Mouse (Mus musculus) gastrocnemius, adult 18-20 months (tissue): ENCODE data around the gene Ubqln2. TPM values are rescaled to one million over a fixed set of nuclear protein-coding genes. Genes with fewer than 3 reads are reported as not detected.
A peak's percentile ranks its signal among the peaks of the same experiment; 100 is the strongest.

ENCODE experiments used
- DNase-seq: peaks from one replicate; pipeline ENCODE4 v3.0.0; 2021; ENCODE audit warnings: low spot score
- long read RNA-seq, 2 experiments: library from polyadenylated mRNA; stranded (forward); transcript quantifications; one replicate each; pipeline ENCODE4 v2.0.0; 2021
- total RNA-seq, 2 experiments: library from RNA; stranded (reverse); gene quantifications; 2 replicates each; pipeline ENCODE4 v1.2.3; 2021

Ubqln2 gene
- total RNA-seq = 10 to 100 TPM; 20.6 to 20.7 TPM
- long read RNA-seq, experiment 1, transcript Ubqln2-201 (1 exons, 3,344 nt) = major isoform, 6 of 6 reads
- long read RNA-seq, experiment 1, partial matches to known transcripts = 0 of 6 reads
- long read RNA-seq, experiment 1, other reads (novel, unspliced or antisense) = 0 of 6 reads
- long read RNA-seq, experiment 2, transcript Ubqln2-201 (1 exons, 3,344 nt) = major isoform, 9 of 9 reads
- long read RNA-seq, experiment 2, partial matches to known transcripts = 0 of 9 reads
- long read RNA-seq, experiment 2, other reads (novel, unspliced or antisense) = 0 of 9 reads

DNA sequence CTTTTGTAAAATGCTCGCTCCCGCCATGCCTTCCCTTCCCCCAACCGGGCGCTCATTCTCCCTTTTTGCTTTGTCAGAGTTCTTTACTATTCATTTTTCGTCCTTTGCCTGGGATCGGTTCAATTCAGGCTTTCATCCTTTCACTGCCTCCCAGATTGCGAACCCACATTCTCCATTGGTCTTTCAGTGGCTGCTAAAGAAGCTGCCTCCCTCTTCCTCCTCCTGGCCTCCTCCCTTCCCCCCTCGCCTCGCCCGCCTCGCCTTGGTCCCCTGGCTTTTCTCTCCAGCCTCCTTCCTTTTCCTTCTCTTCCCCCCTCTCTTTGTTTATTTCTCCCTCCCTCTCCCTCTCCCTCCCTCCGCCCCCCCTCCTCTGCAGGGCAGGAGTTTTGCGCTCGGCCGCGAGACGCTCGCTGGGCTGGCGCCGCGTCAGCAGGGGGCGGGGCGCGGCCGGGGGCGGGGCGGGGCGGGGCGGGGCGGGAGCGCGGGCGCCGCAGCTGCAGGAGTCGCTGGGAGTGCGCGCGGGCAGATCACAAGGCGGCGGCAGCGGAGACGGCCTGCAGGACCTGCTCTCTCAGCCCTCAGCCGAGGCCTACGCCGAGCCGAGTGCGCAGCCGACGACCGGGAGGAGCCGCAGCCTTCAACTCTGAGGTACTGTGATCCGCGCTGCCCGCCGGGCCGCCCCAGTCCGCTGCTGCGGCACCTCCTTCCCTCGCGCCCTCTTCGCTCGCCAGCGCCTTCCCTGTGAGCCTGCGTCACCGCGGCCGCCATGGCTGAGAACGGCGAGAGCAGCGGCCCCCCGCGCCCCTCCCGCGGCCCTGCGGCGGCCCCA is at the start of gene Ubqln2:
Gene Ubqln2 (plus strand): TSS at position 540 of the 829 bp plus-strand sequence.
- peak; percentile 62 for DNase-seq

DNA sequence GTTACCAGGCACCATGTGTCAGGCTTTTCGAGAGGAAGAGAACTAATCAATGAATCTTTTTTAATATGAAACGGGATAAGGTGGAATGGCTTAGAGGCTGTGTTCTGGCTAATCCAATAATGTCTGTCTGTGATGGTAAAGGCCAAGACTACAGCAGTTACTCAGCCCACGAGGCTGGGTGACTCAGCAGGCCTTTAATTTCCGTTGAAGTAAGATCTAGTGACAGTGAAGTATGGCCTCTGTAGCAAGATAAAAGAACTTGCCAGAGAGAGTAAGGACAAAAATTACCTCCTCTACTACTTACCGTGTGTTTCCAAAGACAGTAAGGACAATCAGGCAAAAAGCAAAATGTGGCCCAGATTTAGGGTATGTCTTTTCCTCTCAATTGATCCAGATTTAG is 46.1 kb upstream of the Ubqln2 start:
- DNase-seq = no peak

DNA sequence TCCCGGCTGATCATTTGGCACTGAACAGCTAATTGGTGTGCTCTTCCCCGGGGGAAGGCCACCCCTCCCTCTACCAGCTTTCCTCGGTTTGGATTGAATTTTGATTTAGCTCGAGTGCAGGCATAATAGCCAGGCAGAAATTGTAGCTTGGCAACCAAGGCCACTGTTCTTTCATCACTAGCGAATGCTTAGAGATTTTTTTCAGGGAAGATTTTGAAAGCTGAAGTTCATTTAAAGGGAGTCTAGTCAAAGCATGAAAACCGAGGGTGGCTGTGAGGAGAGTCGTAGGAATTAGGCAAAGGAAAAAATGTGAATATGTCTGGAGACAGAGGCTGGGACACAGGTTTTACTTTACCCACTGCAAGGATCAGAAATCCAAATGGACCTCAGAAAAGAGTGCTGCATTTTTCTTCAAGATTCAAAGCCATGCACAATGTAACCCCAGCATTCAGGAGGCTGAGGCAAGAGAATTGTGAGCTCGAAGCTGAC is 21.2 kb upstream of the Ubqln2 start:
- no peak for DNase-seq

DNA sequence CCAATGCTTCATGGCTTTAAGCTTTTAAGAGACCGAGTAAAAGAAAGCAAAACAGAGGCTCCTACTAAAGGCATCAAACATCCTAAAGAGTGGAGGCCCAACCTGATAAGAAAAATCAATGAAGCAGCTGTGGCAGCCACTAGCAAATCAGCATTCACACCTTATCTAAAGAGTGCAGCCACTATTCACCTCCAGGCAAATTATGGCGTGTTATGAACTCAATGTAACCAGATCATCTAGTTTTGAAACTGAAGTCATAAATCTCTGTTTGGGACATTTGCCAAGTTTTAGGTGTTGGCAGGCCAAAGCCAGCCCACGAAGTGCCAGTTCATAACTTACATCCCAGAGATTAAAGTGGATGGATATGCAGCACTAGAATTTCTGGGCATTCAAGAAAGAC is 5.7 kb upstream of the Ubqln2 start:
- no peak for DNase-seq

DNA sequence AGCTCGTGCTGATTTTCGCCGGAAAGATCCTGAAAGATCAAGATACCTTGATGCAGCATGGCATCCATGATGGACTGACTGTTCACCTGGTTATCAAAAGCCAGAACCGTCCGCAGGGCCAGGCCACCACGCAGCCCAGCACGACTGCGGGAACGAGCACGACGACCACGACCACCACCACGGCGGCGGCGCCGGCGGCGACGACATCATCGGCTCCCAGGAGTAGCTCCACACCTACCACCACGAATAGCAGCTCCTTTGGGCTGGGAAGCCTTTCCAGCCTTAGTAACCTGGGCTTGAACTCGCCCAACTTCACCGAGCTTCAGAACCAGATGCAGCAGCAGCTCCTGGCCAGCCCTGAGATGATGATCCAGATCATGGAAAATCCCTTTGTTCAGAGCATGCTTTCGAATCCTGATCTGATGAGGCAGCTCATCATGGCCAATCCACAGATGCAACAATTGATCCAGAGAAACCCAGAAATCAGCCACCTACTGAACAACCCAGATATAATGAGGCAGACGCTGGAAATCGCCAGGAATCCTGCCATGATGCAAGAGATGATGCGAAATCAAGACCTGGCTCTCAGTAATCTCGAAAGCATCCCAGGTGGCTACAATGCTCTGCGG is 752 bp downstream of the Ubqln2 start:
- DNase-seq = no peak

DNA sequence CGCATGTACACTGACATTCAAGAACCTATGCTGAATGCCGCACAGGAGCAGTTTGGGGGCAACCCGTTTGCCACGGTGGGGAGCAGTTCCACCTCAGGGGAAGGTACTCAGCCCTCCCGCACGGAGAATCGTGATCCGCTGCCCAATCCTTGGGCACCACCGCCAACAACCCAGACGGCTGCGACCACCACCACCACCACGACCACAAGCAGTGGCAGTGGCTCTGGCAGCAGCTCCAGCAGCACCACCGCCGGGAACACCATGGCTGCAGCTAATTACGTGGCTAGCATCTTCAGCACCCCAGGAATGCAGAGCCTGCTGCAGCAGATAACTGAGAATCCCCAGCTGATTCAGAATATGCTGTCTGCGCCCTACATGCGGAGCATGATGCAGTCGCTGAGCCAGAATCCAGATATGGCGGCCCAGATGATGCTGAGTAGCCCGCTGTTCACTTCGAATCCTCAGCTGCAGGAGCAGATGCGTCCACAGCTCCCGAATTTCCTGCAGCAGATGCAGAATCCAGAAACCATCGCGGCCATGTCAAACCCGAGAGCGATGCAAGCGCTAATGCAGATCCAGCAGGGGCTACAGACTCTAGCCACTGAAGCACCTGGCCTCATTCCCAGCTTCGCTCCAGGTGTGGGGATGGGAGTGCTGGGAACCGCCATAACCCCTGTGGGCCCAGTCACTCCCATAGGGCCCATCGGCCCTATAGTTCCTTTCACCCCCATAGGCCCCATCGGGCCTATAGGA is 1.4 kb downstream of the Ubqln2 start:
- DNase-seq = no peak

DNA sequence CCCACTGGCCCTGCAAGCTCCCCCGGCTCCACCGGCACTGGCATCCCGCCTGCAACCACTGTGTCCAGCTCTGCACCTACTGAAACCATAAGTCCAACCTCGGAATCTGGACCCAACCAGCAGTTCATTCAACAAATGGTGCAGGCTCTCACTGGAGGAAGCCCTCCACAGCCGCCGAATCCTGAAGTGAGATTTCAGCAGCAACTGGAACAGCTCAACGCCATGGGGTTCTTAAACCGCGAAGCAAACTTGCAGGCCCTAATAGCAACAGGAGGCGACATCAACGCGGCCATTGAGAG is 2.0 kb downstream of the Ubqln2 start:
- DNase-seq = no peak

DNA sequence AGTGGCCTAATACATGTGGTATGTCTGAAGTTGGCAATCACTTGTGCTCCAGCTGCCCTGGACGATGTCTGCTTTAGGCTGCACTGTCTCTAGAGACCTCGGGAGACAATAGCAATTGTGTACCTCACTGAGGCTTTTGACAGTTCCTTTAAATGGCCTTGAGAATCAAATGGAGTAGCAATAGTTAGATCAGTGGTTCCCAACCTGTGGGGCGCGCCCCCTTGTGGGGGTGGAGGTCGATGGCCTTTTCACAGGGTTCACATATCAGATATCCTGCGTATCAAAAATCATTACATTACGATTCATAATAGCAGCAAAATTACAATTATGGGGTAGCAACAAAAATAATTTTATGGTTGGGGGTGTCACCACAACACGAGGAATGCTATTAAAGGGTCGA is 7.9 kb downstream of the Ubqln2 start:
- peak; percentile 9 for DNase-seq

DNA sequence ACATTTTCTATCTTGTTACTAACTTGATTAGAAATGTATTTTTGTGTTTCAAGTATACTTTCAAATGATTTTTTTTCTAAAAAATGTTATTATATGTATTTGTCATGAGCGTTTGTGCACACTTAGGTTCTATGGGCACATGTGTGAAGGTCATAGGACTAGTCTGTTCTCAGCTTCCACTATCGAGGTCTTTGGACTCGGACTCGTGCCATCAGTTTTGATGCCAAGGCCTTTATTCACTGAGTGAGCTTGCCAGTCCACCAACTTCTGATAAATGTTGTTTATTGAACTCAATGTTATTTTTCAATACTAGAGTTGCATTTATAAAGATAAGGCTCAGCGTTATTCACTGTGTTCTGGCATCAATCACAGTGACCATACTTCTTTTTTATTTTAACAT is 17.5 kb downstream of the Ubqln2 start:
- DNase-seq = no peak

DNA sequence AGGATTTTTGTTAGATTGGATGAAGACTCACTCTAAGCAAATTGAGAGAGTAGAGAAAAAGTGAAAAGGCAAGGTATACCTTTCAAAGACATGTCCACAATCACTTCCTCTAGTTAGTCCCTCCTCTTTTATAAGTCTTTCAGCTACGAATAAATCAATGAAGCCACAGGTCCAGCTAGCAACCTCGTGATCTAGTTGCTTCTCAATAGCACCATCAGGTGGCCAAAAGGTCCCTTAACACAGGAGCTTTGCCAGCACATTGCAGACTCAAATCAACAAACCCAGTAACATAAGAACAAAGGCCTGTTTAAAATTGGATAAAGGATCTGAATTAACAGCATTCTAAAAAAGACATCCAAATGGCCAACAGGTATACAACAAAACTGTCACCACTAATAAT is 30.4 kb downstream of the Ubqln2 start:
- DNase-seq = peak; percentile 1

Other genes starting within 250 kb of the Ubqln2 start
- gene Cypt3, start 60.4 kb downstream of the Ubqln2 start, total RNA-seq = not detected
- gene Kctd12b, start 198.2 kb downstream of the Ubqln2 start, total RNA-seq = 1 to 10 TPM in 1 of 2 experiments, under 1 TPM in 1; 0.73 to 1.7 TPM
- gene Nbdy, start 225.4 kb downstream of the Ubqln2 start, total RNA-seq = 10 to 100 TPM; 25.3 TPM